Mouse (Mus musculus) C2C12 (cell line): ENCODE measurements around the gene Dynlt1a. TPM values are rescaled to one million over a fixed set of nuclear protein-coding genes. Genes with fewer than 3 reads are reported as not detected.
"Not testable (repeated sequence)": the region's sequence is repeated elsewhere in the genome, so short reads cannot be mapped to it uniquely, and the experiment has no call there.

Experiments used
- H3K27me3 ChIP-seq: one replicate; pipeline ENCODE4 v1.6.1; 2011; ENCODE audit not compliant: control insufficient read depth, insufficient read depth, insufficient read length
- H3K36me3 ChIP-seq: one replicate; pipeline ENCODE4 v1.6.1; 2011; ENCODE audit not compliant: control insufficient read depth, insufficient read depth
- H3K4me3 ChIP-seq: one replicate; pipeline ENCODE4 v1.5.1; 2011; ENCODE audit warnings: mild to moderate bottlenecking, control low read depth; ENCODE audit not compliant: poor library complexity, insufficient read depth, severe bottlenecking
- H3K79me2 ChIP-seq: one replicate; pipeline ENCODE4 v1.6.1; 2011; ENCODE audit not compliant: control insufficient read depth, insufficient read depth
- H3K79me3 ChIP-seq: one replicate; pipeline ENCODE4 v1.6.1; 2011; ENCODE audit warnings: low read depth, control low read depth
- H3ac ChIP-seq: one replicate; pipeline ENCODE3; 2011; ENCODE audit warnings: low read depth; ENCODE audit not compliant: control insufficient read depth, insufficient read length
- polyA plus RNA-seq: library from polyadenylated mRNA; unstranded; fragments of >200 nt; fragmentation: generic; extraction: Trizol; gene quantifications from one replicate; pipeline ENCODE4 v1.2.1, GENCODE M21; 2012; ENCODE audit warnings: missing spikeins

Gene Dynlt1a
- polyA plus RNA-seq, 1 experiment, result 9.6 TPM

- not testable (repeated sequence) for H3K36me3 ChIP-seq, H3K79me2 ChIP-seq, H3K79me3 ChIP-seq, H3K27me3 ChIP-seq, H3ac ChIP-seq, H3K4me3 ChIP-seq
Measured at GRCm38 (mm10) chr17:6283137-6283536, 34.2 kb downstream of the Dynlt1a start.

GRCm38 (mm10) chr17:6280513-6280912 lies 36.8 kb downstream of the Dynlt1a start:
- H3K79me3 ChIP-seq, H3K27me3 ChIP-seq, H3K36me3 ChIP-seq, H3K79me2 ChIP-seq, H3K4me3 ChIP-seq, H3ac ChIP-seq: not testable (repeated sequence)

- not testable (repeated sequence) for H3K79me2 ChIP-seq, H3K36me3 ChIP-seq, H3ac ChIP-seq, H3K27me3 ChIP-seq, H3K4me3 ChIP-seq, H3K79me3 ChIP-seq
Measured at GRCm38 (mm10) chr17:6279772-6280171, 37.5 kb downstream of the Dynlt1a start.

GRCm38 (mm10) chr17:6279205-6279604 lies 38.1 kb downstream of the Dynlt1a start:
- not testable (repeated sequence) for H3K27me3 ChIP-seq, H3K79me2 ChIP-seq, H3K4me3 ChIP-seq, H3K36me3 ChIP-seq, H3K79me3 ChIP-seq, H3ac ChIP-seq

- not testable (repeated sequence) for H3K36me3 ChIP-seq, H3K4me3 ChIP-seq, H3ac ChIP-seq, H3K79me3 ChIP-seq, H3K79me2 ChIP-seq, H3K27me3 ChIP-seq
Measured at GRCm38 (mm10) chr17:6274693-6275092, 42.6 kb downstream of the Dynlt1a start.

GRCm38 (mm10) chr17:6271970-6272369 lies 45.3 kb downstream of the Dynlt1a start:
- H3K79me3 ChIP-seq, H3K4me3 ChIP-seq, H3K27me3 ChIP-seq, H3ac ChIP-seq, H3K36me3 ChIP-seq, H3K79me2 ChIP-seq: not testable (repeated sequence)

- not testable (repeated sequence) for H3K4me3 ChIP-seq, H3K36me3 ChIP-seq, H3K79me3 ChIP-seq, H3K79me2 ChIP-seq, H3ac ChIP-seq, H3K27me3 ChIP-seq
Measured at GRCm38 (mm10) chr17:6270840-6271239, 46.5 kb downstream of the Dynlt1a start.

- not testable (repeated sequence) for H3ac ChIP-seq, H3K4me3 ChIP-seq, H3K79me3 ChIP-seq, H3K27me3 ChIP-seq, H3K79me2 ChIP-seq, H3K36me3 ChIP-seq
Measured at GRCm38 (mm10) chr17:6269876-6270831, 47.1 kb downstream of the Dynlt1a start.

GRCm38 (mm10) chr17:6257070-6257456 lies 60.2 kb downstream of the Dynlt1a start:
- not testable (repeated sequence) for H3K27me3 ChIP-seq, H3K36me3 ChIP-seq, H3ac ChIP-seq, H3K79me3 ChIP-seq, H3K4me3 ChIP-seq, H3K79me2 ChIP-seq

GRCm38 (mm10) chr17:6256400-6257069 lies 60.8 kb downstream of the Dynlt1a start, which contains the start of gene Tmem181a:
TSS of gene Tmem181a (plus strand) at chr17:6256860.
- H3K36me3 ChIP-seq, H3K79me3 ChIP-seq, H3K79me2 ChIP-seq, H3ac ChIP-seq, H3K4me3 ChIP-seq, H3K27me3 ChIP-seq: not testable (repeated sequence)
